Mouse (Mus musculus) kidney, postnatal 10 days (tissue): Measurements from ENCODE around the gene Acbd6.

ENCODE experiments used
- DNase-seq: peaks from one replicate; pipeline ENCODE4 v3.0.0; 2021; ENCODE audit warnings: mixed read lengths

Acbd6 gene

GRCm38 (mm10) chr1:155560678-155561077, 2.8 kb downstream of the Acbd6 start:
- no peak for DNase-seq

GRCm38 (mm10) chr1:155562206-155562605, 4.3 kb downstream of the Acbd6 start:
- DNase-seq: no peak

GRCm38 (mm10) chr1:155564741-155565140, 6.8 kb downstream of the Acbd6 start:
- peak; percentile 33 for DNase-seq

- DNase-seq: no peak
These were observed 10.2 kb downstream of the Acbd6 start for GRCm38 (mm10) chr1:155568133-155568532.

- DNase-seq: no peak
These were observed 11.4 kb downstream of the Acbd6 start for GRCm38 (mm10) chr1:155569340-155569739.

- peak; percentile 83 for DNase-seq
These were observed 17.2 kb downstream of the Acbd6 start for GRCm38 (mm10) chr1:155574966-155575673.

- peak; percentile 33 for DNase-seq
These were observed 18.5 kb downstream of the Acbd6 start for GRCm38 (mm10) chr1:155576432-155576831.

- no peak for DNase-seq
These were observed 19.4 kb downstream of the Acbd6 start for GRCm38 (mm10) chr1:155577316-155577715.

- no peak for DNase-seq
These were observed 30.0 kb downstream of the Acbd6 start for GRCm38 (mm10) chr1:155587961-155588360.

- peak; percentile 42 for DNase-seq
These were observed 36.2 kb downstream of the Acbd6 start for GRCm38 (mm10) chr1:155594141-155594540.

- DNase-seq: no peak
These were observed 38.7 kb downstream of the Acbd6 start for GRCm38 (mm10) chr1:155596576-155596975.

- DNase-seq: no peak
These were observed 46.8 kb downstream of the Acbd6 start for GRCm38 (mm10) chr1:155604706-155605105.

- DNase-seq: no peak
These were observed 47.7 kb downstream of the Acbd6 start for GRCm38 (mm10) chr1:155605391-155606155.

- no peak for DNase-seq
These were observed 48.2 kb downstream of the Acbd6 start for GRCm38 (mm10) chr1:155606156-155606531.

GRCm38 (mm10) chr1:155608524-155608923, 50.6 kb downstream of the Acbd6 start:
- DNase-seq: no peak

GRCm38 (mm10) chr1:155614426-155614825, 56.5 kb downstream of the Acbd6 start:
- DNase-seq: no peak

GRCm38 (mm10) chr1:155621075-155621474, 63.2 kb downstream of the Acbd6 start:
- no peak for DNase-seq

- no peak for DNase-seq
These were observed 65.3 kb downstream of the Acbd6 start for GRCm38 (mm10) chr1:155623192-155623591.

- DNase-seq: no peak
These were observed 69.8 kb downstream of the Acbd6 start for GRCm38 (mm10) chr1:155627746-155628145.

- no peak for DNase-seq
These were observed 78.7 kb downstream of the Acbd6 start for GRCm38 (mm10) chr1:155636648-155637047.

- DNase-seq: no peak
These were observed 87.9 kb downstream of the Acbd6 start for GRCm38 (mm10) chr1:155645816-155646215.

GRCm38 (mm10) chr1:155646345-155647307, 88.7 kb downstream of the Acbd6 start:
- DNase-seq: no peak
